Mouse (Mus musculus): ENCODE data around the gene Gp1bb. TPM values are rescaled to one million over a fixed set of nuclear protein-coding genes. Genes with fewer than 3 reads are reported as not detected.

Gp1bb gene
- total RNA-seq, 2 experiments from 2014 or later = 1.1 to 1.3 TPM

- DNase-seq (ENCODE audit: low spot score in 2 of 2) = no peak
These were observed 39.0 kb downstream of the Gp1bb start for GRCm38 (mm10) chr16:18583169-18583568.

GRCm38 (mm10) chr16:18582426-18583148 lies 39.6 kb downstream of the Gp1bb start:
- DNase-seq (ENCODE audit: low spot score in 2 of 2) = no peak

- peak in 1 of 2 experiments; percentile 22 for DNase-seq (ENCODE audit: low spot score in 2 of 2)
These were observed 40.5 kb downstream of the Gp1bb start for GRCm38 (mm10) chr16:18581623-18582205.

- DNase-seq (ENCODE audit: low spot score in 2 of 2) = no peak
These were observed 41.1 kb downstream of the Gp1bb start for GRCm38 (mm10) chr16:18581050-18581622.

- DNase-seq (ENCODE audit: low spot score in 2 of 2) = no peak
These were observed 41.8 kb downstream of the Gp1bb start for GRCm38 (mm10) chr16:18580389-18580788.

- no peak for DNase-seq (ENCODE audit: low spot score in 2 of 2)
These were observed 44.5 kb downstream of the Gp1bb start for GRCm38 (mm10) chr16:18577599-18578160.

GRCm38 (mm10) chr16:18577071-18577470 lies 45.1 kb downstream of the Gp1bb start:
- no peak for DNase-seq (ENCODE audit: low spot score in 2 of 2)

- DNase-seq (ENCODE audit: low spot score in 2 of 2) = no peak
These were observed 48.0 kb downstream of the Gp1bb start for GRCm38 (mm10) chr16:18574196-18574595.

Other genes with a start within 250 kb of the Gp1bb start
- 10 to 100 TPM; 19.4 to 21.3 TPM for gene Txnrd2, start 196.0 kb downstream of the Gp1bb start, total RNA-seq (2021)
- 10 to 100 TPM; 90.5 to 91.4 TPM for gene Comt, start 195.6 kb downstream of the Gp1bb start, total RNA-seq (2021)
- 1 to 10 TPM; 6.2 to 7.1 TPM for gene Gnb1l, start 123.7 kb downstream of the Gp1bb start, total RNA-seq (2021)
- gene Rtl10, start 123.5 kb downstream of the Gp1bb start, total RNA-seq (2021) = 1 to 10 TPM; 6.4 to 9.7 TPM
- 1 to 10 TPM; 1.3 TPM for gene Tbx1, start 31.7 kb downstream of the Gp1bb start, total RNA-seq (2021)
- gene Gm49601, start 4.0 kb upstream of the Gp1bb start, total RNA-seq (2021) = 100 to 1,000 TPM; 231 to 252 TPM
- 100 to 1,000 TPM; 824 to 876 TPM for gene Sept5, start 7.6 kb upstream of the Gp1bb start, total RNA-seq (2021)
- 10 to 100 TPM; 47.2 to 51.8 TPM for gene Cldn5, start 154.4 kb upstream of the Gp1bb start, total RNA-seq (2021)
- 10 to 100 TPM; 87.5 to 97.2 TPM for gene Ufd1, start 189.4 kb upstream of the Gp1bb start, total RNA-seq (2021)
- gene Cdc45, start 189.6 kb upstream of the Gp1bb start, total RNA-seq (2021) = 1 to 10 TPM in 1 of 2 experiments, under 1 TPM in 1; 0.77 to 2.0 TPM
- gene 2510002D24Rik, start 214.2 kb upstream of the Gp1bb start, total RNA-seq (2021) = 10 to 100 TPM; 24.1 to 26.6 TPM
- gene Gm28539, start 214.2 kb upstream of the Gp1bb start, total RNA-seq (2021) = 10 to 100 TPM in 1 of 2 experiments, 1 to 10 TPM in 1; 5.6 to 13.5 TPM